In genomic region chr5:24393392-24393997, GRCm38 (mm10) we compare ENCODE assay signal across 8 mouse cellular contexts. TPM values are rescaled to one million over a fixed set of nuclear protein-coding genes. Genes with fewer than 3 reads are reported as not detected.
DNase-seq lines count a peak whose midpoint lies in the region; ATAC-seq and TF ChIP-seq lines count a peak whose summit lies in the region.

Gene Abcb8, plus strand, starts transcription at chr5:24393663.

- no peaks in the 10 kb centered on the region for H3K9me3 ChIP-seq in embryonic facial prominence, embryonic 14.5 days (ENCODE audit: control insufficient read depth, low read length)
- H3K9me3 ChIP-seq in limb, embryonic 11.5 days (ENCODE audit: control insufficient read depth, low read length) = no peaks in the 10 kb centered on the region
- no peaks in the 10 kb centered on the region for H3K9me3 ChIP-seq in midbrain, embryonic 13.5 days

- H3K27ac ChIP-seq in embryonic facial prominence, embryonic 14.5 days (replicated peaks; ENCODE audit: low read depth, low read length) = 0 out of 2 replicates have a peak within 1 kb of the TSS, but pooled peaks have one; percentile 35
- H3K27ac ChIP-seq in heart, adult 2 months = peak within 1 kb of the TSS; percentile 90
- H3K27ac ChIP-seq in kidney, adult 2 months (ENCODE audit: insufficient read depth, low read depth, low read length) = peak within 1 kb of the TSS; percentile 94
- peak within 1 kb of the TSS; percentile 30; the same call in 1 of the 2 replicates for H3K27ac ChIP-seq in limb, embryonic 11.5 days (replicated peaks; ENCODE audit: low read depth, low read length)
- peak within 1 kb of the TSS; percentile 88 for H3K27ac ChIP-seq in midbrain, embryonic 13.5 days
- H3K27ac ChIP-seq in small intestine, adult 2 months (ENCODE audit: insufficient read depth, low read depth, low read length) = peak within 1 kb of the TSS; percentile 89

- no peaks in the 10 kb centered on the region for H3K4me1 ChIP-seq in embryonic facial prominence, embryonic 14.5 days (ENCODE audit: control insufficient read depth, insufficient read depth, low read length)
- H3K4me1 ChIP-seq in heart, adult 2 months (ENCODE audit: control insufficient read depth, insufficient read depth, low read length) = peaks cover 2% of the 10 kb centered on the region
- H3K4me1 ChIP-seq in kidney, adult 2 months (ENCODE audit: control insufficient read depth, insufficient read depth, low read length) = peaks cover 8% of the 10 kb centered on the region; the same call in 1 of the 2 replicates
- peaks cover 7% of the 10 kb centered on the region; the same call in 1 of the 2 replicates for H3K4me1 ChIP-seq in limb, embryonic 11.5 days (ENCODE audit: control insufficient read depth, insufficient read depth, low read length)
- peaks cover 12% of the 10 kb centered on the region for H3K4me1 ChIP-seq in midbrain, embryonic 13.5 days (replicated peaks)
- peaks cover 8% of the 10 kb centered on the region; the same call in 1 of the 2 replicates for H3K4me1 ChIP-seq in small intestine, adult 2 months (ENCODE audit: control insufficient read depth, insufficient read depth, insufficient read length, low read length)

- no peaks in the 10 kb centered on the region for H3K79me2 ChIP-seq in heart, adult 2 months (replicated peaks; ENCODE audit: control insufficient read depth, insufficient read depth, low read length)

- peak; percentile 97 for DNase-seq in 3T3-L1 (ENCODE audit: low read depth, low spot score)
- DNase-seq in adrenal gland, postnatal 25 days = peak; percentile 81
- peak; percentile 77 for DNase-seq in embryonic facial prominence, embryonic 14.5 days (ENCODE audit: low spot score)
- DNase-seq in heart, adult 2 months = peak; percentile 76 to 83
- DNase-seq in kidney, adult 2 months = peak; percentile 88
- DNase-seq in limb, embryonic 11.5 days (ENCODE audit: low spot score) = peak; percentile 82

- peak within 1 kb of the TSS; percentile 51 for H3K4me3 ChIP-seq in embryonic facial prominence, embryonic 14.5 days (ENCODE audit: low read depth, low read length)
- H3K4me3 ChIP-seq in heart, adult 2 months = peak within 1 kb of the TSS; percentile 69
- peak within 1 kb of the TSS; percentile 68 for H3K4me3 ChIP-seq in kidney, adult 2 months (ENCODE audit: insufficient read depth, low read depth, low read length)
- peak within 1 kb of the TSS; percentile 59 for H3K4me3 ChIP-seq in limb, embryonic 11.5 days (ENCODE audit: low read depth, low read length)
- peak within 1 kb of the TSS; percentile 60 for H3K4me3 ChIP-seq in midbrain, embryonic 13.5 days (replicated peaks)
- peak within 1 kb of the TSS; percentile 71 for H3K4me3 ChIP-seq in small intestine, adult 2 months (ENCODE audit: low read depth, low read length)

- H3K36me3 ChIP-seq in embryonic facial prominence, embryonic 14.5 days (ENCODE audit: control insufficient read depth, insufficient read depth, low read length) = no peaks in the 10 kb centered on the region
- no peaks in the 10 kb centered on the region for H3K36me3 ChIP-seq in heart, adult 2 months (ENCODE audit: control insufficient read depth, insufficient read depth, low read length)
- H3K36me3 ChIP-seq in kidney, adult 2 months (ENCODE audit: control insufficient read depth, insufficient read depth, low read length) = no peaks in the 10 kb centered on the region
- no peaks in the 10 kb centered on the region for H3K36me3 ChIP-seq in limb, embryonic 11.5 days (ENCODE audit: control insufficient read depth, insufficient read depth, low read length)
- H3K36me3 ChIP-seq in midbrain, embryonic 13.5 days = no peaks in the 10 kb centered on the region
- no peaks in the 10 kb centered on the region for H3K36me3 ChIP-seq in small intestine, adult 2 months (ENCODE audit: control insufficient read depth, insufficient read depth, low read length)

- 0 out of 2 replicates have a peak, but pooled peaks have one; percentile 28 for TF ChIP-seq EP300 in heart, adult 2 months (IDR thresholded peaks at IDR 0.05; ENCODE audit: insufficient read depth, low read depth, low read length)

- intact Hi-C loops in heart, adult 2 months (cut with DNase I) = loop anchor here (2.0 to 5.0 kb wide), 2 partner anchors 36 to 57 kb away; no protein-coding TSS in a partner anchor

- 26% methylated on average over 7 of the region's 7 CpGs for WGBS in embryonic facial prominence, embryonic 14.5 days
- WGBS in heart, adult 2 months = 21% methylated on average over 7 of the region's 7 CpGs
- 28% methylated on average over 7 of the region's 7 CpGs for WGBS in kidney, adult 2 months
- WGBS in limb, embryonic 11.5 days = 21% methylated on average over 7 of the region's 7 CpGs
- WGBS in midbrain, embryonic 13.5 days = 18% methylated on average over 7 of the region's 7 CpGs
- 13% methylated on average over 7 of the region's 7 CpGs for WGBS in small intestine, adult 2 months

- H3K4me2 ChIP-seq in embryonic facial prominence, embryonic 14.5 days (ENCODE audit: low read depth, low read length) = peak within 1 kb of the TSS; percentile 54
- peak within 1 kb of the TSS; percentile 53 for H3K4me2 ChIP-seq in limb, embryonic 11.5 days (ENCODE audit: low read depth, severe bottlenecking)
- peak within 1 kb of the TSS; percentile 60 for H3K4me2 ChIP-seq in midbrain, embryonic 13.5 days (replicated peaks)

- peak within 1 kb of the TSS; percentile 47 for H3K9ac ChIP-seq in embryonic facial prominence, embryonic 14.5 days (ENCODE audit: low read depth, low read length)
- peak within 1 kb of the TSS; percentile 58 for H3K9ac ChIP-seq in heart, adult 2 months (ENCODE audit: low read depth, low read length)
- H3K9ac ChIP-seq in limb, embryonic 11.5 days (ENCODE audit: low read length) = peak within 1 kb of the TSS; percentile 52
- peak within 1 kb of the TSS; percentile 60 for H3K9ac ChIP-seq in midbrain, embryonic 13.5 days (replicated peaks)

- TF ChIP-seq CTCF in heart, adult 2 months (IDR thresholded peaks at IDR 0.05) = peak; percentile 94
- peak; percentile 81 for TF ChIP-seq CTCF in kidney, adult 2 months (conservative IDR thresholded peaks at IDR 0.05; ENCODE audit: insufficient read depth, insufficient read length, low read depth, low read length)
- TF ChIP-seq CTCF in small intestine, adult 2 months (IDR thresholded peaks at IDR 0.05; ENCODE audit: extremely low read depth, insufficient read length, insufficient replicate concordance, low read depth, low read length) = peak; percentile 91; the same call in 1 of the 2 replicates

- no peak for ATAC-seq in embryonic facial prominence, embryonic 14.5 days (ENCODE audit: low read depth)
- no peak for ATAC-seq in limb, embryonic 11.5 days (ENCODE audit: insufficient number of reproducible peaks, low FRiP score, low TSS enrichment, low read depth)
- no peak for ATAC-seq in midbrain, embryonic 13.5 days

- peaks cover 11% of the 10 kb centered on the region for H3K27me3 ChIP-seq in embryonic facial prominence, embryonic 14.5 days (replicated peaks; ENCODE audit: control insufficient read depth, insufficient read depth, low read length)
- H3K27me3 ChIP-seq in heart, adult 2 months (ENCODE audit: control insufficient read depth, insufficient read depth, low read length) = no peaks in the 10 kb centered on the region
- no peaks in the 10 kb centered on the region for H3K27me3 ChIP-seq in kidney, adult 2 months (replicated peaks; ENCODE audit: control insufficient read depth, insufficient read depth, low read length)
- 0 out of 2 replicates have a peak, but pooled peaks cover 2% of the 10 kb centered on the region for H3K27me3 ChIP-seq in limb, embryonic 11.5 days (ENCODE audit: control insufficient read depth, insufficient read depth, low read length)
- peaks cover 23% of the 10 kb centered on the region for H3K27me3 ChIP-seq in midbrain, embryonic 13.5 days
- H3K27me3 ChIP-seq in small intestine, adult 2 months (ENCODE audit: control insufficient read depth, insufficient read depth, low read length) = 0 out of 2 replicates have a peak, but pooled peaks cover 2% of the 10 kb centered on the region

- no peak for TF ChIP-seq POLR2A in heart, adult 2 months (IDR thresholded peaks at IDR 0.05; ENCODE audit: insufficient read depth, low read depth, low read length)
- TF ChIP-seq POLR2A in kidney, adult 2 months (IDR thresholded peaks at IDR 0.05; ENCODE audit: low read depth, low read length) = no peak
- no peak for TF ChIP-seq POLR2A in small intestine, adult 2 months (IDR thresholded peaks at IDR 0.05; ENCODE audit: low read depth, low read length)

RNA-seq across cellular contexts. Expression of gene Abcb8, which starts in this region (rescaled TPM):
- 83.6 and 88.2 TPM in 2 replicates for total RNA-seq in adrenal gland, postnatal 25 days (2021)
- 35.6 and 42.0 TPM in 2 replicates for polyA plus RNA-seq in embryonic facial prominence, embryonic 14.5 days (2014; fragmentation: Nextera tagmentation; extraction: Ambion mirVana)
- 10 to 100 TPM; 81.2 to 89.8 TPM for total RNA-seq in heart, adult 2 months (2021)
- 148 and 151 TPM in 2 replicates for polyA plus RNA-seq in heart, adult 2 months (2012; rRNA removed)
- 112 and 117 TPM in 2 replicates for polyA plus RNA-seq in kidney, adult 2 months (2012; rRNA removed)
- 37.6 and 40.5 TPM in 2 replicates for polyA plus RNA-seq in limb, embryonic 11.5 days (2014; fragmentation: Nextera tagmentation; extraction: Ambion mirVana)
- 50.2 and 51.5 TPM in 2 replicates for polyA plus RNA-seq in midbrain, embryonic 13.5 days (2015; fragmentation: Nextera tagmentation; extraction: Ambion mirVana)
- polyA plus RNA-seq in small intestine, adult 2 months (2012; rRNA removed) = 53.2 and 83.7 TPM in 2 replicates

Comparison
In these comparisons a context has a peak if more than half of its experiments do, and no peak if none do; other contexts are left out.
1. H3K27ac ChIP-seq: peak in every context shown above with its lines; median percentile 94 in kidney, adult 2 months; 90 in heart, adult 2 months; 89 in small intestine, adult 2 months; 88 in midbrain, embryonic 13.5 days; 35 in embryonic facial prominence, embryonic 14.5 days; 30 in limb, embryonic 11.5 days.